Mouse (Mus musculus): ENCODE measurements around the gene Prtg. TPM values are rescaled to one million over a fixed set of nuclear protein-coding genes. Genes with fewer than 3 reads are reported as not detected.

The Prtg gene
- total and polyA plus RNA-seq, 2 experiments from 2014 or later: 0.65 to 4.4 TPM

DNA sequence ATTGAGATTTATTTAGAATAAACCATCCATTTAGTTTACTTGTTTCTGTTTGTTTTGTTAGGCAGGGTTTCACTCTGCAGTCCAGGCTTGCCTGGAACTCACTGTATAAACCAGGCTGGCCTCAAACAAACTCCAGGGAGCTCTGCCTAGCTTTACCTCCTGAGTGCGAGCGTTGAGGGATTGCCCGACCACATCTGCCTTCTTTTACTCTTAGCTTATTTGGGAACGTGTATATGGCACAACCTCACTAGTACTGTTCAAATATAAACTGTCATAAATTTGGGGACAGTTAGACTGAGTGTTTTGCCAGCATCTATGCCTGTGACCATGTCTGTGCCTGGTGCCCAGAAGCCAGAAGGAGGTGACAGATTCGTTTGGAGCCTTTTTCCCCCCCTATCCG is 72.0 kb downstream of the Prtg start:
- Histone ChIP-seq H3K9me3 (ENCODE audit: low read length) (no peaks in the 10 kb centered on the region), H3K4me2 (ENCODE audit: low read depth, low read length) (no peak overlapping the region), H3K9ac (replicated peaks; ENCODE audit: low read length) (no peak overlapping the region), H3K27me3 (ENCODE audit: insufficient read depth, low read length) (no peaks in the 10 kb centered on the region), H3K4me1 (ENCODE audit: insufficient read depth, low read length) (no peaks in the 10 kb centered on the region), H3K4me3 (ENCODE audit: low read length) (no peak overlapping the region), H3K36me3 (ENCODE audit: insufficient read depth, low read length) (no peaks in the 10 kb centered on the region), H3K27ac (no peak overlapping the region)
- ATAC-seq (no peak), DNase-seq (ENCODE audit: low spot score) (no peak)
- 50% methylated on average over 6 of the region's 6 CpGs for WGBS
- no peak for TF ChIP-seq CTCF (IDR thresholded peaks at IDR 0.05; ENCODE audit: low read depth)

DNA sequence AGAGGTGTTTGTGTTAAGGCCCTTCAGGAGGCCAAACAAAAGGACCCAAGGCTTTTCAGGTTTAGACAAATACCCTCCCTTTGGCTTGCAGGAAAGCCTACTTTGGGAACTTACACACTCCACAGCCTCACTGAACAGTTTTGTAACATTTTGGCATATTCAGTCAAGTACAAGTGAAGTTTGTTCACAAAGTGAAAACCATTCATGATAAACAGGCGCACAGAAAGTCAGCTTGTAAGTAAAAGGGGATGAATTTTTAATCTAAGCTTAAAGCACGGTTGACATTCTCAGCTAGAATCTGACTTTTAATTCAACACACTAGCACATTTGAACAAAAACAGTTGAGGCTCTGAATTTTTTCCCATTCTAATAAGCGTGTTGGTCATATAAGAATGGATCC is 72.9 kb downstream of the Prtg start:
- no peak for ATAC-seq
- 61% methylated on average over 3 of the region's 3 CpGs for WGBS
- no peak for TF ChIP-seq CTCF (IDR thresholded peaks at IDR 0.05; ENCODE audit: low read depth)

GRCm38 (mm10) chr9:72880225-72880960 is 73.7 kb downstream of the Prtg start:
- Histone ChIP-seq H3K9me3 (ENCODE audit: low read length) (no peaks in the 10 kb centered on the region), H3K27ac (peak overlapping the region; percentile 36; the same call in 1 of the 2 replicates), H3K27me3 (ENCODE audit: insufficient read depth, low read length) (no peaks in the 10 kb centered on the region), H3K4me1 (ENCODE audit: insufficient read depth, low read length) (no peaks in the 10 kb centered on the region), H3K9ac (replicated peaks; ENCODE audit: low read length) (no peak overlapping the region), H3K36me3 (ENCODE audit: insufficient read depth, low read length) (no peaks in the 10 kb centered on the region), H3K4me3 (ENCODE audit: low read length) (no peak overlapping the region), H3K4me2 (ENCODE audit: low read depth, low read length) (no peak overlapping the region)
- no peak for DNase-seq (ENCODE audit: low spot score)
- WGBS: 38% methylated on average over 16 of the region's 16 CpGs
- no peak for TF ChIP-seq CTCF (IDR thresholded peaks at IDR 0.05; ENCODE audit: low read depth)
- no peak for ATAC-seq

More for the DNA sequence above, 72.9 kb downstream of the Prtg start:
- Histone ChIP-seq H3K36me3 (ENCODE audit: insufficient read depth, low read length) (no peaks in the 10 kb centered on the region), H3K27me3 (ENCODE audit: insufficient read depth, low read length) (no peaks in the 10 kb centered on the region), H3K9ac (replicated peaks; ENCODE audit: low read length) (no peak overlapping the region), H3K4me2 (ENCODE audit: low read depth, low read length) (no peak overlapping the region), H3K27ac (no peak overlapping the region; the same call in 1 of the 2 replicates), H3K9me3 (ENCODE audit: low read length) (no peaks in the 10 kb centered on the region), H3K4me1 (ENCODE audit: insufficient read depth, low read length) (no peaks in the 10 kb centered on the region), H3K4me3 (ENCODE audit: low read length) (no peak overlapping the region)
- no peak for DNase-seq (ENCODE audit: low spot score)

GRCm38 (mm10) chr9:72881026-72881768 is 74.5 kb downstream of the Prtg start:
- DNase-seq (ENCODE audit: low spot score) (peak; percentile 64), ATAC-seq (peak; percentile 50; the same call in 1 of the 2 replicates)
- Histone ChIP-seq H3K9me3 (ENCODE audit: low read length) (no peaks in the 10 kb centered on the region), H3K27me3 (ENCODE audit: insufficient read depth, low read length) (no peaks in the 10 kb centered on the region), H3K4me2 (ENCODE audit: low read depth, low read length) (peak overlapping the region; percentile 16; the same call in 1 of the 2 replicates), H3K36me3 (ENCODE audit: insufficient read depth, low read length) (no peaks in the 10 kb centered on the region), H3K27ac (peak overlapping the region; percentile 36; the same call in 1 of the 2 replicates), H3K4me1 (ENCODE audit: insufficient read depth, low read length) (no peaks in the 10 kb centered on the region), H3K4me3 (ENCODE audit: low read length) (no peak overlapping the region), H3K9ac (replicated peaks; ENCODE audit: low read length) (no peak overlapping the region)
- 16% methylated on average over 15 of the region's 15 CpGs for WGBS
- TF ChIP-seq CTCF (IDR thresholded peaks at IDR 0.05; ENCODE audit: low read depth): no peak

DNA sequence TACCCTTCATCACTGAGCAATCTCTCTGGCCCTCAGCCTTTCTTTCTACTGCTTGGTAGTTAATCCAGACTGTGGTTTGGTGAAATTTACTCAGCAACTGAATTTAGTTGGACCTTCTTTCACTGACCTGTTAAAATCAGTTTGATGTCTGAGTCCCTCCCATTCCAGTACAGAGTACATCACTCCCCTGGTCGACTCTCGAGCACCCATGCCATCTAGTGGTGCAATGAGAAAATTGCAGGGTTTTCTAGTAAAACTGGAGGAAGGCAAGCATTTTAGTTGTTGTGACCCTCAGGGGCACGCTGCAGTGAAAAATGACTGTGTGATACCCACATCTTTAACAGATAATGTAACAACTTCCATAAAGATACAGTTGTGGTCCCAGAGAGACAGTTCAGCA is 77.3 kb downstream of the Prtg start:
- Histone ChIP-seq H3K4me1 (ENCODE audit: insufficient read depth, low read length) (no peaks in the 10 kb centered on the region), H3K9me3 (ENCODE audit: low read length) (no peaks in the 10 kb centered on the region), H3K27me3 (ENCODE audit: insufficient read depth, low read length) (no peaks in the 10 kb centered on the region), H3K9ac (replicated peaks; ENCODE audit: low read length) (no peak overlapping the region), H3K4me2 (ENCODE audit: low read depth, low read length) (no peak overlapping the region), H3K27ac (no peak overlapping the region), H3K4me3 (ENCODE audit: low read length) (no peak overlapping the region), H3K36me3 (ENCODE audit: insufficient read depth, low read length) (no peaks in the 10 kb centered on the region)
- ATAC-seq: peak; percentile 79
- peak; percentile 82 for DNase-seq (ENCODE audit: low spot score)
- peak; percentile 92 for TF ChIP-seq CTCF (IDR thresholded peaks at IDR 0.05; ENCODE audit: low read depth)
- 15% methylated on average over 3 of the region's 3 CpGs for whole genome bisulfite sequencing

DNA sequence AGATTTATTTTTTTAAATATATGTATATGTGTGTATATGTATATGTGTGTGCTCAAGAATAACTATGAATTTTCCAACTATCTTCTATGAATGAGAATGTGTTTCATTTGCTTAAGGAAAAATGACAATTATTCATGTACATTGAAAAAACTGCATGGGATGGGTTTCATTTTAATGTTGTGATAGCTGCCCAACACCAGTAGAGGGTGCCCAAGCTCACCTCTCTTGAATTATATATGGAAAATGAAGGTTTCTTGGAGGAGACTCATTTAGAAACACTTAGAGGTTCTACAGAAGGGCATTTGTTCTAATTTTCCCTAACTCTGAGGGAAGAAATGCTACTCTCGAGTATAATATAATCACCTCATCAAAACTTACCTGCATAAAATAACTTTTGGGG is 83.1 kb downstream of the Prtg start:
- DNase-seq (ENCODE audit: low spot score): peak; percentile 55
- H3K27ac ChIP-seq: no peak overlapping the region
- H3K4me2 ChIP-seq (ENCODE audit: low read depth, low read length): no peak overlapping the region
- no peaks in the 10 kb centered on the region for H3K9me3 ChIP-seq (ENCODE audit: low read length)
- 73% methylated on average over 1 of the region's 1 CpGs for WGBS
- H3K9ac ChIP-seq (replicated peaks; ENCODE audit: low read length): no peak overlapping the region
- no peak for ATAC-seq
- TF ChIP-seq CTCF (IDR thresholded peaks at IDR 0.05; ENCODE audit: low read depth): peak; percentile 66
- H3K27me3 ChIP-seq (ENCODE audit: insufficient read depth, low read length): no peaks in the 10 kb centered on the region
- H3K4me1 ChIP-seq (ENCODE audit: insufficient read depth, low read length): no peaks in the 10 kb centered on the region
- H3K36me3 ChIP-seq (ENCODE audit: insufficient read depth, low read length): no peaks in the 10 kb centered on the region
- H3K4me3 ChIP-seq (ENCODE audit: low read length): no peak overlapping the region
